Mouse (Mus musculus) ES-Bruce4 (cell line): ENCODE results near the gene Hoxa3.

Experiments used
- CTCF ChIP-seq: IDR thresholded peaks from one replicate; pipeline ENCODE4 v1.8.1; 2011; ENCODE audit warnings: low read depth, low read length
- EP300 ChIP-seq: IDR thresholded peaks from 2 replicates; pipeline ENCODE4 v1.6.1; 2011; ENCODE audit warnings: low read depth, low read length; ENCODE audit not compliant: insufficient read depth
- POLR2A ChIP-seq: IDR thresholded peaks from one replicate; pipeline ENCODE4 v1.8.1; 2011; ENCODE audit warnings: low read length; ENCODE audit not compliant: insufficient read depth

GRCm38 (mm10) chr6:52211961-52212360 lies 1.2 kb downstream of the Hoxa3 start:
- TF ChIP-seq POLR2A = no peak
- TF ChIP-seq CTCF = no peak
- no peak for TF ChIP-seq EP300
